Mouse (Mus musculus): Measurements from ENCODE around the gene Gm13102. TPM values are rescaled to one million over a fixed set of nuclear protein-coding genes. Genes with fewer than 3 reads are reported as not detected.
"Not testable (repeated sequence)": the region's sequence is repeated elsewhere in the genome, so short reads cannot be mapped to it uniquely, and the experiment has no call there.

The Gm13102 gene
- not detected in 2 replicates for polyA plus RNA-seq (2015; fragmentation: Nextera tagmentation; extraction: Ambion mirVana)

DNA sequence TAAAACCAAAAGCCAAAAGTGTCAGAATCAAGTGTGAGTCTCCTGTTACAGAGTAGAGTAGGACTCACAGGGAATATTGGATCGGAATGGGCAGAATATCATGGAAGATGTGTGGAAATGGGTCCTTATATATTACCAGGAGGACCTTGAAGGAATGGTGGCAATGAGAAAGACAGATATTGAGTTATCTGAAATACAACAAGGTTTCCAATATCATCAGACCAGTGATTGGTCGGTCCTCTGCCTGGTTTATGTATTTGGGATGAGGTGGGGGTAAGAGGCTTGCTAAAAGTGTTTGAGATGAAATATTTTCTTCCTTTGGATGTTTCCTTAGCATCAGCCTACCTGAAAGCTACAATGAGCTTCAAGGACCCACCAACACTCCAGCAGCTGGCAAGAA is at the start of gene Gm13102:
Gene Gm13102 (plus strand): TSS at position 301 of the 400 bp plus-strand sequence.
- WGBS: 63% methylated on average over 1 of the region's 2 CpGs
- not testable (repeated sequence) for H3K27ac ChIP-seq (replicated peaks); H3K9ac ChIP-seq; ATAC-seq (ENCODE audit: extremely low read depth, insufficient number of reproducible peaks, low FRiP score, low TSS enrichment); H3K9me3 ChIP-seq; H3K4me3 ChIP-seq; H3K27me3 ChIP-seq (replicated peaks); H3K4me2 ChIP-seq; H3K36me3 ChIP-seq; H3K4me1 ChIP-seq

DNA sequence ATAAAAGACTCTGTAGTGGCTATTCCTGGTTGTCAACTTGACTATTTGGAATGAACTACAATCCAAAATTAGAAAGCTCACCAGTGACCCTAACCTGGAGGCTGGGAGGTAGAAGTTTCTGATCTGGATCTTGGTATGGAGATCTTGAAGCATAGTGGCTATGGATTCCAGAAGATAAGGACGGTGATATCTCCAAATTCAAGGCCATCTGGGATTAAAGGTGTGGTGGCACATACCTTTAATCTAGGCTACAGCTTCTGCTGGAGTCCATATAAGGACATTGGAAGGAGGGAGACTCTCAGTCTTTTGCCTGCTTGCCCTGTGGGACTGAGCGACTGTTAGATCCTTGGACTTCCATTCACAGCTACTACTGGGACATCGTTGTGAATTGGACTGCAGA is 47.4 kb upstream of the Gm13102 start, which contains the start of gene Pramel4:
Gene Pramel4 (plus strand): TSS at position 301 of the 400 bp plus-strand sequence.
- not testable (repeated sequence) for H3K9ac ChIP-seq; H3K27ac ChIP-seq (replicated peaks); H3K4me2 ChIP-seq; H3K9me3 ChIP-seq; H3K36me3 ChIP-seq; H3K4me3 ChIP-seq; H3K4me1 ChIP-seq; ATAC-seq (ENCODE audit: extremely low read depth, insufficient number of reproducible peaks, low FRiP score, low TSS enrichment); H3K27me3 ChIP-seq (replicated peaks)
- 73% methylated on average over 3 of the region's 3 CpGs for WGBS

Other genes with a start within 250 kb of the Gm13102 start
- not detected in 2 replicates for gene Pramef6, start 206.1 kb upstream of the Gm13102 start, polyA plus RNA-seq (2015; fragmentation: Nextera tagmentation; extraction: Ambion mirVana)
- gene Pramef25, start 155.5 kb upstream of the Gm13102 start, polyA plus RNA-seq (2015; fragmentation: Nextera tagmentation; extraction: Ambion mirVana): not detected in 2 replicates
- not detected in 2 replicates for gene Gm13101, start 139.5 kb upstream of the Gm13102 start, polyA plus RNA-seq (2015; fragmentation: Nextera tagmentation; extraction: Ambion mirVana)
- not detected in 2 replicates for gene Pramef17, start 112.1 kb upstream of the Gm13102 start, polyA plus RNA-seq (2015; fragmentation: Nextera tagmentation; extraction: Ambion mirVana)
- not detected in 2 replicates for gene Pramel4, start 47.3 kb upstream of the Gm13102 start, polyA plus RNA-seq (2015; fragmentation: Nextera tagmentation; extraction: Ambion mirVana)
- not detected in 2 replicates for gene Oog3, start 56.2 kb downstream of the Gm13102 start, polyA plus RNA-seq (2015; fragmentation: Nextera tagmentation; extraction: Ambion mirVana)
- gene Oog2, start 84.2 kb downstream of the Gm13102 start, polyA plus RNA-seq (2015; fragmentation: Nextera tagmentation; extraction: Ambion mirVana): not detected in 2 replicates
- gene C87977, start 106.8 kb downstream of the Gm13102 start, polyA plus RNA-seq (2015; fragmentation: Nextera tagmentation; extraction: Ambion mirVana): not detected in 2 replicates
- gene Pramel5, start 174.0 kb downstream of the Gm13102 start, polyA plus RNA-seq (2015; fragmentation: Nextera tagmentation; extraction: Ambion mirVana): not detected in 2 replicates
- gene Gm13128, start 223.8 kb downstream of the Gm13102 start, polyA plus RNA-seq (2015; fragmentation: Nextera tagmentation; extraction: Ambion mirVana): not detected in 2 replicates